Mouse (Mus musculus) T-helper 2 cell (primary cell): ENCODE results near the gene Pdzd2.

ENCODE experiments used
- in situ Hi-C: fragments of 300-600 bp; cut with MboI, MseI; formaldehyde crosslinking; loops from one replicate; pipeline ENCODE4 v1.15.1; 2025; ENCODE audit warnings: high pct_unique_total_duplicates

The Pdzd2 gene

DNA sequence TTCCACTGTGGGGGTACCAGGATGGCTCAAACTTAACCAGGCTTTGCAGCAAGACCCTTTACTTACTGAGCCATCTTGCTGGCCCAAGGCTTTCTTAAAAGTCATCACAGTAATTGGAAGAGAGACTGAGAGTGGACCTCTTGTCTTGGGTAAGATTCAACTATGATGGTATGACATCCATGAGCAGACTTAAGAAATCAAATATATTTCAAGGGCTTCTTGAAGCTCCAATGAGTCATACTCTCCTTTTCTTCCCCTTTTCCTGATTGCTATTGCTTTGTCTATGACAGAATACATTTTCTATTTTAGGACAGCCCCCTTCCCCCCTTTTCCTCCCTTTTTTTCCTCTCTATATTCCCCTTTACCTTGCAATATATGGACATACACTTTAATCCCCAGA, 306.8 kb downstream of the Pdzd2 start:
- in situ Hi-C loops = no loop called here

DNA sequence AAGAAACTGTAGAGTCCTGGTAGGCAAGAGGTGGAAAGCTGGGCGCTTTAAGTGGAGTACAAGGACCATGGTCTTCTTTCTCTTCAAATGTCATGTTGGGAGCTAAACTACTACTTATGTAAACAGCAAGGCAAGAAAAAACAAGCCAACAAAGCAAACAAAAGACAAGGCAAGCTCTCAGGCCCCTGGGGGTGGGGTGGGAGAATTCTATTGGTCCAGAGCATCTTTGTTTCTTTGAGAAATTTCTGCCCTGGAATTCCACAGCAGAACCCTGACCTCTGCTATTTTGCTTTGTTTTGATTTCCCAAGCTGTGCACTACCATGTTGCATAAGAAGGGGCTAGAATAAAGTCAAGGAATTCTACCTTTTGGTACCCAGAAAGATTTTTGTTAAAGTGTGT, 307.4 kb downstream of the Pdzd2 start:
- in situ Hi-C loops = no loop called here

DNA sequence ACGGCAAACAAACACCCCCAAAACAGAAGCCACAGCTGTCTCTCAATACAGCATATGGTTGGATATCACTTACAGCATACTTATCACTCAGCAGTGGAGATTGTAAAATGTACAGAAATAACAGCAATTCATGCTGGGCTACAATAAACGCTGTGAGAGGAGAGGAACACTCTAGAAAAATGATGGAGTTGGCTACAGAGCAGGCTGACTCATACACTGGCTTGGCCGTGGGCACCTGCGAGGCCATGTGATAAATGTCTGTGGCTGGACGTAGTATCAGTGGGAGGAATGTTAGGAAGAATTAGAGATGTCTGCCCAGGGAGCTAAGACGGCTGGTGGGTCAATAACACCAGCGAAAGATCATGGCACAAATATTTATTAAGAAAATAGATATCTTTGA, 308.0 kb downstream of the Pdzd2 start:
- in situ Hi-C loops = no loop called here

DNA sequence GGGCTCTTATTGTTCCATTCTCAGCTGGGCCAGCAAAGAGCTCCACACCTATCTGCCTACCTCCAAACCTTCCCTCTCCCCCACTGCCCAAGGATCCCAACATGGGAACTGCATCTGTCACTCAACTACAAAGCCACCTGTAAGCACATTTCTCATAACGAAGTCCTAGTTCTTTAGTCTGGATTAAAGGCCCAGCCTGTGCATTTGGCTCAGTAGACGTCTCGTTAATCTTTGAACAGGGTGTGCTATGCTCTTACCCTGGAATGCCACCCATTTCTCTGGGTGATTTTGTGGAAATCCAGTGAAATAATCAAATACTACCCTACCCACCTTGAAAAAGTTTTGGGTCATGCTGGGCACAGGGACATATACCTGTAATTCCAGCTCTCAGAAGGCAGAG, 308.5 kb downstream of the Pdzd2 start:
- in situ Hi-C loops = no loop called here

DNA sequence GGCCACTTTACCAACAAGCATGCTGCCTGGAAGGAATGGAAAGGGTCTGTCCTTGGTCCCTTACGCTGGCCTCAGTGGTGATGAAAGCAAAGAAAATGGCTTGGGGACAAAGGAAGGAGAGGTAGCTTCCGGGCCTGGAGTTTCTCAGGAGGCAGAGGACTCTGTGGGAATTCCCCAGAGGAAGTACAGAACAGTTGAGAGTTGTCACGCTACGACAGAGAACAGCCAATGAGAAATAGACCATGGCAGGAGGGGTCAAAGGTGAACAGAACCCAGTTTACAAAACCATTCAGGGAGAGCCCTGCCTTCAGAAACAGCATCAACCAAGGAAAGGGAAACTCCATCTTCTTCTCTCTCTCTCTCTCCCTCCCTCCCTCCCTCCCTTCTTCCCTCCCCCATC, 309.1 kb downstream of the Pdzd2 start:
- in situ Hi-C loops = no loop called here

DNA sequence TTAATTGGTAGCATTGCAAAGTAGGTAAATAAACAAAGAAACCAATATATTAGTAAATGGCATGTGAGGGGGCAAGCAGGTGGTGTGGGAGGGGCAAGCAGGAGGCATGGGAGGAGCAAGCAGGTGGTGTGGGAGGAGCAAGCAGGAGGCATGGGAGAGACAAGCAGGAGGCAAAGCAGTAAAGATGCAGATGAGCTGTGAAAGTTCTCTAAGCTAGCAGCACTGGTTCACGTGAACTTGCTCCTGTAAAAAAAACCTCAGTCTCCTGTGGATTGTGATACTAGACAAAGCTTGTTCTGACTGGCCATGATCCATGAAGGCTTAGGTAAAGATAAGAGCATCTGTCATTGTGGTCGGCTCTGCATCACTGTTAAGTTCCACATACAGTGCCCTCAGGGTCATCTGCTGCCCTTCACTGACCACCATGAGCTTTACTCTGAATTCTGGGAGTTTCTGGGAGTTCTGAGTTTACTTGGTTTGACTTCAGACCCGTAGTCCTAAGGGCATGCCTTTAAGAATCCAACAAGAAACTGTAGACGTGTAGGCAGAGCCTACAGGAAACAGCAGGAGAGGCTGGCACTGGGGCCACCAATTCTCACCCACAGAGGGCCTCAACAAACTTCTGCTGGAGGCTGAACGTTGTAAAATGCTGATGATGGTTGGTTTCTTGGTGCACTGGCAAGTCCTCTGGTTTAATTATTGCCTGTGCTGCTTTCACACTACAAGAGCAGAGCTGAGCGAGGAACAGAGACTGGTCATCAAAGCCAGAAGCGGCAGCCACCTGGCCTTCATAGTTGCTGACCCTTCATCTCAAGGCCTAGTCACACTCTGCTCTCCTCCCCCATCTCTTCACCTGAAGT, 309.9 kb downstream of the Pdzd2 start:
- in situ Hi-C loops = no loop called here

DNA sequence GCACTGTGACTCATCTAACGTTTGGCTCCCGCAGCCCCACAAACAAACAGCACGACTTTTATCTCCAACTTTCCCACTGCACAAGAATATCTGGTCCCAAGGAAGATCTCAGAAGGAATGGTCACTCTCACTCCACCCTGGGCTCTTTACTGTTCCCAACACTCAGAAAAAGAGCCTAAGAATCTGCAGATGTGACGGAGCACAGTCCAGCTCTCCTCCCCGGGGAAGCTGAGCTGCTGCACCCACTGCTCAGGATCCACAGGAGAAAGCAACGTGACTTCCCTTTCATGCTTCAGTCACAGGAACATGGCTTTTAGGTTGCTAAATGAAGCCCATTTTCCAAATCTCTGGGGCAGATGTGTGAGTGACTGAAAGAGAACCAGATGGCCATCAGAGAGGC, 311.9 kb downstream of the Pdzd2 start:
- in situ Hi-C loops = no loop called here

DNA sequence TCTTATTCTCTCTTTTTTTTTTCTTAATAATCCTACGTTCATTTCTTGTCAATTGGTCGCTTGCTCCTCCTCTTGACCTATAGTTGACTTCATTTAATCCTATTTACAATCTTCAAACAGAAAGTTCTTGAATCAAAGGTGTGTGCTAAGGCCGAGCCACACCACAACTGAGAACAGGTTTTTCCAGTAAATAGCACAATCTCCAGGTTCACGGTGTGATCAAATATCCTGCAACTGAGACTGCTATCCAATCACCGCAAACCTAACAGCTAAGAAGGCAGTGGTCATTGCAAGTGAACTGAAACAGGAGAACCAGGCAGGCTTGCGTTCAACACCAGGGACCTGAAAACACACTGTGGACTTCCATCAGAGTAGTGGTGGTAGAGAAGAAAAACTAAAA, 313.4 kb downstream of the Pdzd2 start:
- in situ Hi-C loops = no loop called here

DNA sequence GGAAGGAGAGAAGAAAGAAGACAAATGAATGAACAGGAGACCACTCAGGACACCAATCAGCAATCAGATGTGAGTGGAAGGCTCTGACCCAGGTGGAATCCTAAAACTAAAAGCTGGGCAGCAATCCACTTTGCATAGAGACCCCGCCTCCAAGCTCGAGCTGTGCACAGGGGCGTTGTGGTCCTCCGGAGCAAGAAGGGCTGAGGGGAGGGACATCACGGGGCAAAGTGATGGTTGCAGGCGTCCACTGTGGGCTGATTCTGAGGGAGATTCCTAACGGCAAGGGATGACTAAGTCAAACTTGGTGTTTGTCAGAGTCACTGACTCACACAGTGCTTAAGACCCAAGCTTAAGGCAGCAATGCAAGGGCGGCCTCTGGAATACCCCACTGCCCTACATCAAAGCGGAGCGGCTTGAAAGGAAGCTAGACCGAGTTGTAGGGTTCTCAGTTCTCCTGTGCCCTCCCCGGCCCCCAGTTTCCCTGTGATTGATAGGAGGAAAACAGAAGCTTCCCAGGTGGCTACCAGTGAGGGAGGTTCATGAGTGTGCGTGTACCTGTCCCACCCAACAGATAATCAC, 314.6 kb downstream of the Pdzd2 start:
- in situ Hi-C loops = no loop called here

DNA sequence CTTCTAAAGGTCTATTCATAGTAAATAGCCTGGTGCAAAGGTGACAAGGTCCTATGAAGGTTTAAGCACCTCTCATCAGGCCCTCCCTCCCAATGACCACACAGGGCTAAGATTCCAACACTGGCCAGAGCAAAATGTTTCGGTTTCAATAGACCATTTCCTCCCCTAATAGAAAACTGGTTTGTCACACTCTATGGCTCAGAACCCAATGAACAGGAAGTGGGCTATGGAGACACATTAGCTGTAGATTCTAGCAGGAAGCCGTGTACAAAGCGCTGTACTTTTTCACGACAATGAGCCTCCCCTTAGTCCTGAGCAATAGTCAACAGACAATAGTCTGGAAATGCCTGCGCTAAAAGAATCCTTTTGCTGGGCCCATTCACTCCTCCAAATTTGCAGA, 315.5 kb downstream of the Pdzd2 start:
- in situ Hi-C loops = no loop called here

DNA sequence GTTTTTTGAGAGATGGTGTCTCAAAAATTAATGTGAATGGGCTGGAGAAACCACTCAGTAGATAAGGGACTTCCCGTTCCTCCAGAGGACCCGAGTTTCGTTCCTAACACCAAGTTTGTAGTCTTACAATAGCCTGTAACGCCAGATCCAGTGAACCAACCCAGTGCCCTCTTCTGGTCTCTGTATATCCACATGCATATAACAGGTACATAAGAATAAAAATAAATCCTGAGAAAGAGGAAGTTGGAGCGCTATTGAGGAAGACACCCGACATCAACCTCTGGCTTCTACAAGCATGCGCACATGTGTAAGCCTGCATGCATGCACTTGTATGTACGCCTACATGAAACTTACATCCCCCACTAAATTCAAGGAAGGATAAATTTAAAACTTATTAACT, 318.8 kb downstream of the Pdzd2 start:
- in situ Hi-C loops = no loop called here

DNA sequence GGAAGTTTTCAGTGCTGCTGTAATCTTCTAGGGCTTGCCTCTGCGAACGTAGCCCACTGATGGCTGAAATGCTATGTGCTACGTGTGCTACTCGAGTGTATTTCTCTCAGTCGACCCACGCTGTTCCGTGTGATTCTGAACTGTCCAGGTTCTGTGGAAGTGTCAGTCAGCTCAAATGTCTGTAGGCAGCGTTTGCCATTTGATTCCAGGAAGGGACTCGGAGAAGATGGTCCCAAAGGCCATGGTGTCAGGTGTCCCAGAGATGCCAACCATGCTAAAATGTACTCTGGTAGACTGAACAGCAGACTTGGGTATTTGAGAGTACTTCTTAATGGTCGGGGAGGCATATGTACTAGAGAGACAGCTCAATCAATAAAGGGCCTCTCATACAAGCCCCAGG, 319.3 kb downstream of the Pdzd2 start:
- in situ Hi-C loops = no loop called here

DNA sequence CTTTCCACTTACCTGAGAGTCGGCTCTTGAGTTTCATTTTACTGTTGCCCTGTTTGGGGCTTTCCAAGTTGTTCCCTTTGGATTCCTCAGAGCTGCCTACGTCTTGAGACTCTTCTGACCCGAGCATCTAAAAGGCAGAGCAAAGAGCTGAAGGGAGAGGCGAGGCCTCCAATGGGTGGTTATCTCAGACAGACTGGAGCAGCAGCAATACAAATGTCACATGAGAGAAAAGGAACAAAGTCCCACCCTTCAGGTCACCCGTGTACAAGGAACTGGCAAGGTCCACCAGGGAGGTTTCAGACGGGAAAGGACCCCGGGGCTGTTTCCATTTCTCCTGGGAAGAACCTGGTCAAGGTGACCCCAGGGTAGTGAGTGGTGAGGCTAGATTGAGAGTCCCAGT, 320.3 kb downstream of the Pdzd2 start:
- in situ Hi-C loops = no loop called here

DNA sequence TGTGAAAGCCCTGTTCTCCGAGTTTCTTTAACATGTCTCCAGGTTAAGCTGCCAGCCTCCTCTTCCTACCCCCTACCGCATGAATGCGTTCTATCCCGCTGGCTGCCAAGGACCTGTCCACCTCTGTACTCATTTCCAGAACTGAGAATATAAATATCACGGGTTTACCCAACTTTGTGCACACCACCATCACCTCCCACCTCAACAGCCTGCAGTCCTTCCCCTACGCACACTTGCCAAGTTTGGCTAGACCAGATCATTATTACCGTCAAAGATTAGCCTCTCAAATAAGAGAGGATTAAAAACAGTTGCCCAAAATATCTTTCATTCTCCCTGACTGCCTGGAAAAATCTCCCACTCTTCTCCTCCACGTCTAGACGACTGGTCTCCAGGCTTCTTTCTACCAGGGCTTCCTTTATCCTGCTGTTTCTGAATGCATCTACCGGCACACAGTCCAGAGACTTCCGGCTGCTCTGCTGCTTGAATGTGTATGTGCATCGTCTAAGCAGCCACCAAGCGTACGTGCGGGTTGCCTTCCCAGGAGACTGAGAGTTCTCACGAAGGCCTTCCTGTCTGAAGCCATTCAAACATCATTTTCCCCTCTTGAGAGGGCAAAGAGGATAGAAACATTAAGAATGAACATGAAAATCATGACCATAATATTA, 324.1 kb downstream of the Pdzd2 start:
- in situ Hi-C loops = no loop called here

DNA sequence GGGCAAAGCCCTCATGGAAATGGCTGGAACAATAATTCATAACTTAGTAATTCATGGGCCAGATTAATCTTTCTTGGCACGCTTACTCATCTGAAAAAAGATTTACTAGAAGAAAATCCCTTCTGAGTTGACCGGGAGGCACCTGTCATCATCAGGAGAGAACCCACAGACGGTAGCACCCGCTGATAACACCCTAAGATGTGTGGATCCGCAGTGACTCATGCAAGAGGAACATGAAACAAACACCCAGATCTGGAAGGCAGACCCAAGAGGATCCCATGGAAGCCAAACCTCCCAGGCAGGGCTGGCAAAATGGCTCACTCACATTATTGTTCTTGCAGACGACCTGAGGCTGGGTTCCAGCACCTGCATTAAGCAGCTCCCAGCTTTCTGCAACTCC, 325.0 kb downstream of the Pdzd2 start:
- in situ Hi-C loops = no loop called here

DNA sequence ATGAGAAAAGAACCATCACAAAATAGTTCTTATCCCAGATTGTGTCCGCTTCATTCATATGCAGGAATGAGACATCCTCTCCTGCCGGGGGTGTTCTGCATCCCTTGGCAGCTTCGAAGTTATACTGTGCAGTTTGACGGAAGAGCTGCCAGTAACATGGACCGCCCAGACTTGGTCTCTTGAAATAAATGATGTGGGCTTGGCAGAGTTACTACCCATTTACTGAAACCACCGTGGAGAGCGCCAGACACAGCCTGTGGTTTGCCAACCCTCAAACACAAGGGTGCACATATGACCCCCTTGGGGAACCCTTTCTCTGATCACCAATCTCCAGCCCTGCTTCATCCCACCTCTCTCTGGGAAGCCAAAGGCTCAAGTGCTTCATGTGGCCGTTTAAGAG, 331.5 kb downstream of the Pdzd2 start:
- in situ Hi-C loops = no loop called here

DNA sequence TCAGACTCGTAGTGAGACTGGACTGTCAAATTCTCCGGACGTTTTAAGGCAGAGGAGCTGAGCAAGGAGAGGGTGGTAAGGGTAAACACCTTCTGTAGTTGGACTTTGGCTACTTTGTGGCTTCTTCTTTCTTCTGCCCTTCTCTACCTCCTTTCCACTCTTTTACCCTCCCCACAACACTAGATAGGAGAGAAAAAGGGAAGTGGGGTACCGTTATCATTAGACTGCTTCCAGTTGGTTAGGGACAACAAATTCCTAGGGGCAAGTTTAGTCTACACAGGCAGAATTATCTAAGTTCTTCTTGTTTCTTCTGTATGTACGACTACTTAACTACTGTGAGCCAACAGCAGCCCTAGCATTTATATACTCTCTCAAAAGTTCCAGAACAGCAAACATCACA, 334.1 kb downstream of the Pdzd2 start:
- in situ Hi-C loops = no loop called here

DNA sequence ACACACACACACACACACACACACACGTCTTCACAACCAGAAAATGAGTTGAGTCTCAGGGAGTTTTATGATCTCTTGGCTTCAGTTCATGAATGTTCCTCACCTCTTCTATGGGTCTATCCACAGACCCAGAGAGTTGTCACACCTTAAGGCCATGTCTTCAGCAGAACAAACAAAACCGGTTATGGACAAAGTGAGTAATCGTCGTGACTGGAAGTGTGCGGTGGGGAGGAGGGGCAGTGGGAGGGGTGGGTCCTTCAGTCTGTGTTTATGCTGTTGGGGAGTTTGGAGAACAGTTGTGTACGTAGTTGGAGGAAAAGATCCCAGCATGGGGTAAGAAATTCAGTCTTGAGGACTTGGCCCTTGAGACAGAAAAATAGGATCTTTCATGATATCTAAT, 342.7 kb downstream of the Pdzd2 start:
- in situ Hi-C loops = no loop called here

DNA sequence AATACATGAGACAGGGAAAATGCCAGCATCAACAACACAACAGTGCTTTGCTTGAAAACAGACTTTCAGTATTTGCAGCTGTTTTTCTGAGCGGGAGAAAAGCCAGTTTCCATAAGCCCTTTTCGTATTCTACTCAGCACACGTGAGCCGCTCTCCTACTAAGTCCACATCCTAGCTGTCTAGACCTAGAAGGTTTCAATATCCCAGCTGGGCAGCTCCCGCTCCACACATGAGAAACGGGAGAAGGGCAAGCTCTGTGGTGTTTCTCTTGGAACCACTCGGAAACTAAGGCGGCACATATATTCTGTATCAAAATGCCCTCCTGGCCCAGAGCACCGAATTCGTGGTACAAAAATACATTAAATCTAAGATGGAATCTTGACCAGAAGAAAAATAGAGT, 345.0 kb downstream of the Pdzd2 start:
- in situ Hi-C loops = no loop called here

DNA sequence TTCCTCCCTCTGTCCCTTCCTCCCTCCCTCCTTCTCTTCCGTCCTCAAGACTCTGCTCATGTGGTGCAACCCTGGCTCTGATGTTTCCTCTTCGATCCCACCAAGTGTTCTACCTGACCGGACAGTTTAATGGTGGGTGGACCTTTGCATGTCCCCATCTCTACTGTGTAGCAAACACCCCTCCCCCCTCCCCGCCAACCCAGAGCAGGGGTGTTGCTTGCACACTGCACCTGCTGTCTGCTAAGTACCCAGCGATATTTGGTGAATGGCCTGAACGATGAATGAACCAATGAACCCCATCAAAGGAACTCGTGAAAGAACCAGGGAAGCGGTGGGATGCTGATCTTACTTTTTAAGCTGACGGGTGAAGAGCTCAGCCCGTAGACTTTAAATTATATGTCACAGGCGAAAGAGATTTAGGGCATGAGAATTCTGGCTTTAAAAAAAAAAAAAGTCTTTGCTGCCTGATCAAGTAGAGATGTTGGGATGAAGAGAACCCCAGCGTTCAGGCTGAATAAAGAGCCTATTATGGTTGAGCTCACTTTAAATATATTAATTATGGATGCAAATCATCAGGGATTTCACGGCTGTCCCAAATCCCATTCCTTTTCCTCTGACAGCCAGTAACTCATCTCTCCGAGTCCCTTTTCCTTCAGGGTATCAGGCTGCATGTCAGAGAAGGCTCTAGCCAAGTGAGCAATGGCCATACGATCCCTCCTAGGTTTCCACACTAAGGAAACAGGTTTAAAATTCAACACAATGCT, 350.8 kb downstream of the Pdzd2 start:
- in situ Hi-C loops = no loop called here

DNA sequence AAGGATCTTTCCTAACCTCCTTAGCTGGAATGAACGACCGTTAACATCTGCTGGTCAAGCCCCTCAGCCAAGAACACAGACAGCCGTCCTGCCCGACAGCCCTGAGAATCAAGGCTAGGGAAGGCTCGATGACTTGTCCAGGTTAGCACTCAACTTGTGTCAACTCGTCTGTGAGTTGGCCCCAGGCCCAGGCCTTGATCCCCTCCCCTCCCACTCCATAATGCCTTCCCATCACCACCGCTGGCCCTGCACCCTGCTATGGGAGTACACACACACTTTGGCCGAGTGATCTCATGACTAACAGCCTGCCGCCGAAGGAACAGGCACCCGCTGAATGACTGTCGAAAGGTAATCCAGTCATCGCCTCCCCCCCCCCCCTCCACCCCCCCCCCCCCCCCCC, 355.0 kb downstream of the Pdzd2 start:
- in situ Hi-C loops = no loop called here

DNA sequence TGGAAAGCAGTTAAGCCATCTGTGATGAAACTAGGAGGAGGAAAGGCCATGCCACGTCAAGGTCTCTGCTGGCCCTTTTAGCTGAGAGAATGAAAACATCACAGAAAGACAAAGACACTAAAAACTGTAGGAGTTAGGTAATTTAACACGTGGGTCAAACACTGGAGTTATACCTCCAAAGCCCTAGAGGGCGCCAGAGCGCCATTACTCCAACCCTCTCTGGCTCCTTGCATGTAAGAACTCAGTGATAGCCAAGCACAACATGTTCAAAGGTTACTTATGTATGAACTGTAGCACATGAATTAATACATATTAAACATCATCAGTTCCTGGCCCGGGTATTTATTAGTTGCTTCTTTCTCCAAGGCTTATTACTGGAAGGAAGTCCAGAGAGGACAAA, 359.2 kb downstream of the Pdzd2 start:
- in situ Hi-C loops = no loop called here
